Mouse (Mus musculus) hindbrain, embryonic 14.5 days (tissue): Measurements from ENCODE around the gene March2. TPM values are rescaled to one million over a fixed set of nuclear protein-coding genes. Genes with fewer than 3 reads are reported as not detected.

Experiments used
- ATAC-seq: fragments of 200-750 bp; cut with Nextera tagmentation; 2 replicates; pipeline ENCODE4 v1.8.0; 2017; ENCODE audit warnings: moderate number of reproducible peaks, mild to moderate bottlenecking, moderate TSS enrichment, moderate library complexity; ENCODE audit not compliant: low FRiP score
- DNase-seq: peaks from one replicate; pipeline ENCODE4 v3.0.0-alpha.2; 2015; ENCODE audit warnings: low spot score
- H3K27ac ChIP-seq: fragments of 300-500 bp; sonication (generic); 2 replicates; pipeline ENCODE4 v1.5.1; 2014; ENCODE audit warnings: mild to moderate bottlenecking, moderate library complexity
- H3K27me3 ChIP-seq: fragments of 300-500 bp; sonication (generic); 2 replicates; pipeline ENCODE4 v1.6.1; 2014; ENCODE audit warnings: mild to moderate bottlenecking, low read length, mixed read lengths; ENCODE audit not compliant: control insufficient read depth, insufficient read depth
- H3K36me3 ChIP-seq: fragments of 300-500 bp; sonication (generic); replicated peaks from 2 replicates; pipeline ENCODE4 v1.6.1; 2014; ENCODE audit not compliant: control insufficient read depth, insufficient read depth
- H3K4me1 ChIP-seq: fragments of 300-500 bp; sonication (generic); replicated peaks from 2 replicates; pipeline ENCODE4 v1.6.1; 2014; ENCODE audit warnings: antibody characterized with exemption, low read length, mixed read lengths; ENCODE audit not compliant: control insufficient read depth, insufficient read depth
- H3K4me2 ChIP-seq: fragments of 300-500 bp; sonication (generic); replicated peaks from 2 replicates; pipeline ENCODE4 v1.6.1; 2014; ENCODE audit warnings: mild to moderate bottlenecking, moderate library complexity
- H3K4me3 ChIP-seq: fragments of 300-500 bp; sonication (generic); replicated peaks from 2 replicates; pipeline ENCODE4 v1.5.1; 2014; ENCODE audit warnings: mild to moderate bottlenecking, low read length
- H3K9ac ChIP-seq: fragments of 300-500 bp; sonication (generic); 2 replicates; pipeline ENCODE4 v1.6.1; 2014
- H3K9me3 ChIP-seq: fragments of 300-500 bp; sonication (generic); 2 replicates; pipeline ENCODE4 v1.6.1; 2016; ENCODE audit warnings: low read length; ENCODE audit not compliant: control insufficient read depth
- WGBS: fragments of 180-500 bp; shearing (Covaris S2); extraction: QIAGEN DNeasy Blood & Tissue Kit; methylation state at CpG from one replicate; pipeline ENCODE4 v1.1.7; 2014; 5-methylcytosine and 5-hydroxymethylcytosine counted together
- polyA plus RNA-seq: library from polyadenylated mRNA; unstranded; fragments of >200 nt; fragmentation: Nextera tagmentation; extraction: Ambion mirVana; gene quantifications from 2 replicates; pipeline ENCODE4 v1.2.1, GENCODE M21; 2014

The March2 gene
- polyA plus RNA-seq, 1 experiment from 2014 or later, result 69.0 TPM

- DNase-seq, result no peak
- H3K9me3 ChIP-seq, result no peaks in the 10 kb centered on the region
- H3K4me2 ChIP-seq, result no peak overlapping the region
- H3K27me3 ChIP-seq, result no peaks in the 10 kb centered on the region
- H3K9ac ChIP-seq, result no peak overlapping the region
- WGBS, result 83% methylated on average over 1 of the region's 1 CpGs
- no peaks in the 10 kb centered on the region for H3K4me1 ChIP-seq
- no peak overlapping the region for H3K27ac ChIP-seq
- H3K36me3 ChIP-seq, result peaks cover 33% of the 10 kb centered on the region
- no peak for ATAC-seq
- H3K4me3 ChIP-seq, result no peak overlapping the region
Observed at GRCm38 (mm10) chr17:33673837-33674236, 44.6 kb downstream of the March2 start.

GRCm38 (mm10) chr17:33669681-33670080, 48.8 kb downstream of the March2 start:
- DNase-seq (no peak), ATAC-seq (no peak)
- H3K27ac ChIP-seq, result no peak overlapping the region
- no peak overlapping the region for H3K4me2 ChIP-seq
- no peak overlapping the region for H3K9ac ChIP-seq
- H3K27me3 ChIP-seq, result no peaks in the 10 kb centered on the region
- WGBS, result 91% methylated on average over 3 of the region's 3 CpGs
- no peaks in the 10 kb centered on the region for H3K4me1 ChIP-seq
- no peak overlapping the region for H3K4me3 ChIP-seq
- H3K9me3 ChIP-seq, result no peaks in the 10 kb centered on the region
- peaks cover 51% of the 10 kb centered on the region for H3K36me3 ChIP-seq

GRCm38 (mm10) chr17:33666813-33667212, 51.7 kb downstream of the March2 start:
- H3K4me2 ChIP-seq, result no peak overlapping the region
- H3K36me3 ChIP-seq, result peaks cover 67% of the 10 kb centered on the region
- DNase-seq (no peak), ATAC-seq (no peak)
- 93% methylated on average over 3 of the region's 3 CpGs for WGBS
- H3K27ac ChIP-seq, result no peak overlapping the region
- no peak overlapping the region for H3K4me3 ChIP-seq
- H3K9ac ChIP-seq, result no peak overlapping the region
- no peaks in the 10 kb centered on the region for H3K27me3 ChIP-seq
- H3K4me1 ChIP-seq, result no peaks in the 10 kb centered on the region
- no peaks in the 10 kb centered on the region for H3K9me3 ChIP-seq

GRCm38 (mm10) chr17:33649781-33650475, 68.5 kb downstream of the March2 start:
- peak; percentile 46; the same call in 1 of the 2 replicates for ATAC-seq
- 98% methylated on average over 34 of the region's 34 CpGs for WGBS
- peaks cover 98% of the 10 kb centered on the region for H3K36me3 ChIP-seq

GRCm38 (mm10) chr17:33645073-33645472, 73.4 kb downstream of the March2 start:
- no peak for ATAC-seq
- WGBS, result 96% methylated on average over 8 of the region's 8 CpGs
- DNase-seq, result no peak

More at GRCm38 (mm10) chr17:33649781-33650475, 68.5 kb downstream of the March2 start:
- no peak for DNase-seq
- H3K4me3 ChIP-seq, result no peak overlapping the region
- H3K4me1 ChIP-seq, result no peaks in the 10 kb centered on the region
- H3K9ac ChIP-seq, result no peak overlapping the region
- no peaks in the 10 kb centered on the region for H3K9me3 ChIP-seq
- no peak overlapping the region for H3K4me2 ChIP-seq
- H3K27me3 ChIP-seq, result no peaks in the 10 kb centered on the region
- no peak overlapping the region for H3K27ac ChIP-seq

GRCm38 (mm10) chr17:33644068-33644467, 74.4 kb downstream of the March2 start:
- H3K27me3 ChIP-seq, result no peaks in the 10 kb centered on the region
- ATAC-seq (no peak), DNase-seq (no peak)
- no peak overlapping the region for H3K4me2 ChIP-seq
- H3K36me3 ChIP-seq, result peaks cover 81% of the 10 kb centered on the region
- H3K9ac ChIP-seq, result no peak overlapping the region
- WGBS, result 98% methylated on average over 4 of the region's 4 CpGs
- no peaks in the 10 kb centered on the region for H3K9me3 ChIP-seq
- no peak overlapping the region for H3K27ac ChIP-seq
- H3K4me3 ChIP-seq, result no peak overlapping the region
- H3K4me1 ChIP-seq, result no peaks in the 10 kb centered on the region

More at GRCm38 (mm10) chr17:33645073-33645472, 73.4 kb downstream of the March2 start:
- H3K9ac ChIP-seq, result no peak overlapping the region
- H3K4me3 ChIP-seq, result no peak overlapping the region
- no peaks in the 10 kb centered on the region for H3K27me3 ChIP-seq
- no peaks in the 10 kb centered on the region for H3K4me1 ChIP-seq
- H3K9me3 ChIP-seq, result no peaks in the 10 kb centered on the region
- no peak overlapping the region for H3K4me2 ChIP-seq
- H3K27ac ChIP-seq, result no peak overlapping the region
- H3K36me3 ChIP-seq, result peaks cover 89% of the 10 kb centered on the region

GRCm38 (mm10) chr17:33639743-33640142, 78.7 kb downstream of the March2 start:
- H3K4me3 ChIP-seq, result no peak overlapping the region
- H3K27me3 ChIP-seq, result no peaks in the 10 kb centered on the region
- no peaks in the 10 kb centered on the region for H3K4me1 ChIP-seq
- no peak overlapping the region for H3K27ac ChIP-seq
- no peak overlapping the region for H3K9ac ChIP-seq
- peaks cover 61% of the 10 kb centered on the region for H3K36me3 ChIP-seq
- no peak for ATAC-seq
- WGBS, result 72% methylated on average over 6 of the region's 6 CpGs
- no peaks in the 10 kb centered on the region for H3K9me3 ChIP-seq
- DNase-seq, result no peak
- no peak overlapping the region for H3K4me2 ChIP-seq

- no peak for ATAC-seq
- Histone ChIP-seq H3K9ac (no peak within 1 kb of the TSS), H3K27ac (no peak within 1 kb of the TSS), H3K4me2 (no peak within 1 kb of the TSS), H3K4me3 (no peak within 1 kb of the TSS), H3K4me1 (no peaks in the 10 kb centered on the region), H3K9me3 (no peaks in the 10 kb centered on the region), H3K36me3 (peaks cover 46% of the 10 kb centered on the region), H3K27me3 (no peaks in the 10 kb centered on the region)
- WGBS, result 90% methylated on average over 4 of the region's 4 CpGs
- DNase-seq, result no peak
Observed at GRCm38 (mm10) chr17:33637516-33638276, 80.8 kb downstream of the March2 start, which contains the start of gene Pram1. Gene Pram1 (plus strand): TSS chr17:33638056.

- Histone ChIP-seq H3K9me3 (no peaks in the 10 kb centered on the region), H3K4me2 (no peak overlapping the region), H3K27me3 (no peaks in the 10 kb centered on the region), H3K9ac (no peak overlapping the region), H3K4me3 (no peak overlapping the region), H3K27ac (no peak overlapping the region), H3K4me1 (no peaks in the 10 kb centered on the region), H3K36me3 (peaks cover 46% of the 10 kb centered on the region)
- no peak for DNase-seq
- ATAC-seq, result no peak
- WGBS, result 86% methylated on average over 2 of the region's 2 CpGs
Observed at GRCm38 (mm10) chr17:33637038-33637437, 81.4 kb downstream of the March2 start.
